Mouse (Mus musculus) lung, postnatal 14 days (tissue): ENCODE data around the gene Suox.
A peak's percentile ranks its signal among the peaks of the same experiment; 100 is the strongest.
"Not testable (repeated sequence)": the region's sequence is repeated elsewhere in the genome, so short reads cannot be mapped to it uniquely, and the experiment has no call there.

Experiments used
- DNase-seq: peaks from one replicate; pipeline ENCODE4 v3.0.0; 2021

Suox gene

GRCm38 (mm10) chr10:128673763-128674468 lies at the start of gene Suox:
Gene Suox, minus strand, starts transcription at chr10:128674073.
- DNase-seq: peak; percentile 84

- DNase-seq: peak; percentile 19
Observed at GRCm38 (mm10) chr10:128715559-128716537, 42.0 kb upstream of the Suox start.

- not testable (repeated sequence) for DNase-seq
Observed at GRCm38 (mm10) chr10:128711318-128711717, 37.4 kb upstream of the Suox start.

GRCm38 (mm10) chr10:128705317-128705693 lies 31.4 kb upstream of the Suox start:
- peak; percentile 12 for DNase-seq

GRCm38 (mm10) chr10:128704491-128705316 lies 30.8 kb upstream of the Suox start, which contains the start of gene Cdk2:
Gene Cdk2, minus strand, starts transcription at chr10:128705031.
- DNase-seq: peak; percentile 93

GRCm38 (mm10) chr10:128703895-128704294 lies 30.0 kb upstream of the Suox start, which contains the start of gene Pmel:
Gene Pmel, plus strand, starts transcription at chr10:128704195.
- DNase-seq: no peak

GRCm38 (mm10) chr10:128702328-128703007 lies 28.6 kb upstream of the Suox start:
- no peak for DNase-seq

- no peak for DNase-seq
Observed at GRCm38 (mm10) chr10:128700712-128701111, 26.8 kb upstream of the Suox start.

- DNase-seq: no peak
Observed at GRCm38 (mm10) chr10:128699611-128700010, 25.7 kb upstream of the Suox start.

- no peak for DNase-seq
Observed at GRCm38 (mm10) chr10:128699006-128699405, 25.1 kb upstream of the Suox start.

GRCm38 (mm10) chr10:128697072-128697725 lies 23.3 kb upstream of the Suox start:
- DNase-seq: no peak

- peak; percentile 95 for DNase-seq
Observed at GRCm38 (mm10) chr10:128695992-128696807, 22.3 kb upstream of the Suox start, which contains the start of gene Rab5b. Gene Rab5b, minus strand, starts transcription at chr10:128696264.

GRCm38 (mm10) chr10:128695411-128695991 lies 21.6 kb upstream of the Suox start:
- DNase-seq: no peak

- DNase-seq: peak; percentile 28
Observed at GRCm38 (mm10) chr10:128674469-128675008, 666 bp upstream of the Suox start.

- DNase-seq: no peak
Observed at GRCm38 (mm10) chr10:128671148-128671547, 2.7 kb downstream of the Suox start.

GRCm38 (mm10) chr10:128668790-128669672 lies 4.8 kb downstream of the Suox start:
- peak; percentile 73 for DNase-seq

GRCm38 (mm10) chr10:128665806-128666205 lies 8.1 kb downstream of the Suox start:
- no peak for DNase-seq

- no peak for DNase-seq
Observed at GRCm38 (mm10) chr10:128665307-128665706, 8.6 kb downstream of the Suox start.

- DNase-seq: no peak
Observed at GRCm38 (mm10) chr10:128664808-128665207, 9.1 kb downstream of the Suox start.
